Mouse (Mus musculus) G1E (cell line): ENCODE data around the gene Aipl1. TPM values are rescaled to one million over a fixed set of nuclear protein-coding genes. Genes with fewer than 3 reads are reported as not detected.

Experiments
- ATAC-seq: 2 replicates; pipeline ENCODE4 v1.8.0; 2016; ENCODE audit warnings: mild to moderate bottlenecking; ENCODE audit not compliant: insufficient number of reproducible peaks, poor library complexity, low FRiP score, severe bottlenecking; ENCODE audit errors: extremely low read depth
- DNase-seq: peaks from one replicate; pipeline ENCODE4 v3.0.0; 2012; ENCODE audit warnings: low spot score
- H3K27me3 ChIP-seq: 2 replicates; pipeline ENCODE4 v1.6.1; 2012; ENCODE audit warnings: mild to moderate bottlenecking, low read length, inconsistent platforms; ENCODE audit not compliant: insufficient read depth
- H3K36me3 ChIP-seq: replicated peaks from 2 replicates; pipeline ENCODE3; 2012; ENCODE audit warnings: mild to moderate bottlenecking, inconsistent platforms
- H3K4me1 ChIP-seq: 2 replicates; pipeline ENCODE4 v1.6.1; 2012; ENCODE audit warnings: low read depth, low read length, inconsistent platforms, mixed read lengths; ENCODE audit not compliant: insufficient read depth
- H3K4me3 ChIP-seq: 2 replicates; pipeline ENCODE4 v1.5.1; 2012; ENCODE audit warnings: low read depth, mild to moderate bottlenecking, inconsistent platforms, low read length, moderate library complexity, mixed read lengths
- H3K9me3 ChIP-seq: replicated peaks from 2 replicates; pipeline ENCODE4 v1.6.1; 2012; ENCODE audit warnings: inconsistent platforms
- CTCF ChIP-seq: IDR thresholded peaks from 2 replicates; pipeline ENCODE4 v1.5.1; 2012; ENCODE audit warnings: low read depth, low read length, inconsistent platforms, mixed read lengths
- GATA1 ChIP-seq: IDR thresholded peaks from 2 replicates; pipeline ENCODE4 v1.6.1; 2012; ENCODE audit warnings: borderline replicate concordance, low read length, inconsistent platforms, mixed read lengths
- GATA2 ChIP-seq: IDR thresholded peaks from 2 replicates; pipeline ENCODE4 v1.6.1; 2012; ENCODE audit warnings: low read depth, low read length, inconsistent platforms, borderline replicate concordance
- POLR2AphosphoS5 ChIP-seq: IDR thresholded peaks from 2 replicates; pipeline ENCODE4 v1.6.1; 2012; ENCODE audit warnings: low read depth, low read length, inconsistent platforms; ENCODE audit not compliant: insufficient replicate concordance
- TAL1 ChIP-seq: conservative IDR thresholded peaks from 2 replicates; pipeline ENCODE4 v1.6.1; 2012; ENCODE audit warnings: low read depth, low read length, inconsistent platforms, mixed read lengths
- polyA plus RNA-seq: library from polyadenylated mRNA; stranded (reverse); fragments of >175 nt; gene quantifications from 2 replicates; pipeline ENCODE4 v1.2.3, GENCODE M21; 2012
- total RNA-seq, 2 experiments: library from RNA; stranded (forward) in 1 of 2; stranded (reverse) in 1 of 2; fragments of 200-1000 nt in 1 of 2; fragments of >200 nt in 1 of 2; fragmentation: Nextera tagmentation in 1 of 2; gene quantifications; 2 replicates each; pipeline ENCODE4 v1.2.3; 2014 to 2017

Aipl1 gene
- not detected in 2 replicates for total RNA-seq (2014; fragmentation: Nextera tagmentation)
- 0.05 TPM in 1 of 2 replicates, not detected in the other for total RNA-seq (2017)
- polyA plus RNA-seq, result not detected in 2 replicates

DNA sequence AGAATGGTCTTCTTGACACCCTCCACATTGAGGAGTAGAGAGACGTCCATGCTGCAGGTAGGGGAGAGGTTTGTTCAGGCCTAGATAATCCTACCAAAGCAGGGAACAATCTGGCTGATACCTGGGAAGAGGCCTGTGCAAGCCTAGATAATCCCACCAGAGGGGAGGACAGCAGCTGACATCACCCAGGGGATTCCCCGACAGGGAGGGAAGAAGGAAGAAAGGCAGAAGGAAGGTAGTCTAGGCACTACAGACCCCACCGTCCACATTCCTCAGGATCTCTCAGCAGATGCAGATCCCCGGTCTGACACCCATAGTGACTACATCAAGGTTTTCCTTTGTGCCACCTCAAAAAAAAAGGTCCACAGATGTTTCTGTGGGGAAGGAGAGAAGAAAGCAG lies at the start of gene Aipl1:
TSS of gene Aipl1 (minus strand) at position 101 of the 400 bp plus-strand sequence.
- peaks cover 47% of the 10 kb centered on the region for H3K9me3 ChIP-seq
- no peaks in the 10 kb centered on the region for H3K36me3 ChIP-seq
- ATAC-seq, result no peak
- DNase-seq, result no peak
- H3K4me3 ChIP-seq, result no peak within 1 kb of the TSS
- TF ChIP-seq POLR2AphosphoS5, result no peak
- no peak for TF ChIP-seq GATA1
- no peak for TF ChIP-seq CTCF
- no peak for TF ChIP-seq TAL1
- TF ChIP-seq GATA2, result no peak
- no peaks in the 10 kb centered on the region for H3K4me1 ChIP-seq
- no peaks in the 10 kb centered on the region for H3K27me3 ChIP-seq

DNA sequence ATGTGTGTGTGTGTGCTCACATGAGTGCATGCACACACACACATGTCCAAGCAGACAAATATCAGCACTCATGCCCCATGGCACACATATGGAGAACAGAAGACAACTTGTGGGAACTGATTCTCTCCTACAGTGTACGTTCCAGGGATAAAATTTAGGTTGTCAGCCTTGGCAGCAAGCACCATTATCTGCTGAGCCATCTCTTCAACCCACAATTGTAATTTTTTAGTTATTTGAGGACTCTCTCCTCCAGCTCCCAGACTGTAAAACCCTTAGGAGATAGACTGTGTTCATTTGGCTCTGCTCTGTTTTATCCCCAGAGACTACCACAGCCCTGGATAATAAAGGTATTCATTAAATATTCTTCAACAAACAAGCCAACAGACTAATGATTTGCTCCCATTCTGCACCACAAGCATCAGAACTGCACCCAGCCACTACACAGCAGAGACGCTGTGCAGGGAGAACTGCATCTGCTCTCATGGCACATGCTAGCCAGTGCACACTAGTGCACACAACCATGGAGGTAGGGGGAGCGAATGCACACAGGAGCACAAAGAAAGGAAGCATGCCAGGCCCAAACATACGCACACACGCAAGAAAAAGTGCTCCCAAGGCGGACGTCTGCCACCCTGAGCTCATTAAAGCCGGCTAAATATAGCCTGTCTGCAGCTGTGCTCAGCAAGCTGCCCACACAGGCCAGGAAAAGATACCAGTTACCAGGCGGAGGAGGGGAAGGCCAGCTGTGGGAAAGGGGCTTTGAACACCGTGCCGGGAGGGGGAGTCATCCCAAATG lies 49.1 kb upstream of the Aipl1 start:
- no peaks in the 10 kb centered on the region for H3K36me3 ChIP-seq
- TF ChIP-seq GATA1 (no peak), GATA2 (no peak), CTCF (no peak), TAL1 (no peak), POLR2AphosphoS5 (no peak)
- ATAC-seq, result no peak

DNA sequence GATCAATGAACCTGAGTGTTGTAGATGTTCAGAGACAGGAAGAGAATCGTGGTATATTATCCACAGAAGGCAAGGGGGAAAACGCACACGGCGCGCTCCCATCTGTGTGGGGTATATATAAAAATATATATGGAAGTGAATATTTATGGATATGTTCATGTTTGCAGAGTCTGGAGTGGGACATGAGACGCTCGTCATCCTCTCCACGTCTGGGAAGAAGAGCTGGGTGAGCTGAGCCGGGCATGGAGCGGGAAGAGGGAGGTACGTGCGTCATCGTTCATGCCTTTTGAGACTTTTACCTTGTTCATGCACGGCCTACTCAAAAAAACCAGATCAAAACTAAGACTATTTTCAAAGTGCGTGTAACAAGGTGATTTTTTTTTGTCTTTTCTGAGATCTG lies 47.0 kb upstream of the Aipl1 start:
- ATAC-seq (no peak), DNase-seq (no peak)
- no peaks in the 10 kb centered on the region for H3K4me1 ChIP-seq
- peaks cover 48% of the 10 kb centered on the region for H3K9me3 ChIP-seq
- H3K36me3 ChIP-seq, result no peaks in the 10 kb centered on the region
- H3K4me3 ChIP-seq, result no peak overlapping the region
- TF ChIP-seq POLR2AphosphoS5, result no peak
- no peak for TF ChIP-seq CTCF
- TF ChIP-seq GATA1, result no peak
- no peak for TF ChIP-seq GATA2
- no peak for TF ChIP-seq TAL1
- H3K27me3 ChIP-seq, result no peaks in the 10 kb centered on the region; the same call in 1 of the 2 replicates

More for the DNA sequence above, 49.1 kb upstream of the Aipl1 start:
- DNase-seq, result no peak
- H3K4me1 ChIP-seq, result no peaks in the 10 kb centered on the region
- H3K9me3 ChIP-seq, result peaks cover 40% of the 10 kb centered on the region
- no peak overlapping the region for H3K4me3 ChIP-seq
- H3K27me3 ChIP-seq, result no peaks in the 10 kb centered on the region; the same call in 1 of the 2 replicates

DNA sequence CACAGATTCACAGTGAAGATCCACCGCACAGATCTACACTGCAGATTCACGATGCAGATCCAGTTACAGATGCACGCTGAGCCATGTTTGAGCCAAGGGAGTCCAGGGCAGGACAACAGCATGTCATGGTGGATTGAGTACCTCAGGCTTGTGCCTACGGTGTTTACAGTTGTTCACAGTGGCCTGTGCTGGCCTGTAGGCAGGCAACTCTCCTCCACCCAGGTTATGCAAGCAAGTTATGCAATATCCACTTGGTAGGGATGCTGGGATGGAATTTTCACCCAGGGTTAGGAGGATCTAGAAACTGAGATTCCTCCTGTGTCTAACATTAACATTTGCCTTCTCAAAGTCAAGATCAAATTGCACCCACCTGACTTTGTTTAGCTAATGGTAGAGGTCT lies 45.3 kb upstream of the Aipl1 start:
- no peak overlapping the region for H3K4me3 ChIP-seq
- no peaks in the 10 kb centered on the region for H3K36me3 ChIP-seq
- TF ChIP-seq GATA2 (no peak), TAL1 (no peak), GATA1 (no peak), POLR2AphosphoS5 (no peak)
- H3K9me3 ChIP-seq, result peaks cover 46% of the 10 kb centered on the region
- H3K27me3 ChIP-seq, result no peaks in the 10 kb centered on the region; the same call in 1 of the 2 replicates
- ATAC-seq, result no peak
- no peak for DNase-seq
- H3K4me1 ChIP-seq, result no peaks in the 10 kb centered on the region

DNA sequence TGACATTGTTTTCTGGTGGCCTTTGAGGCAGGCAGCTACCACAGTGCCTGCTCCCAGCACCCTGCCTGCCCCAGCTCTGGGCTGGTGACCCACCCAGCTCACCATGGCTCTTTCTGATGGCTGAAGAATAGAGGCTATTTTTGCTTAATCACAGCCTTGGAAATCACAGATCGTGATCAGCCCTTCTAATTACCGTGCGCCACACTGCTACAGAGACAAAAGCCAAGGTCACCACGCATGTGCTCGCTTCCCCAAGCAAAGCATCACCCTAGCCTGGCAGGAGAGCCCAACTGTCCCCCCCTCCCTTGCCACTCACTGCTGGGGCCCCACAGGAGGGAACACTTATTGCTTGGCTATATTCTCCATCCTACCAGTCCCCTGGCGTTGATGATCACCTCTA lies 43.2 kb upstream of the Aipl1 start:
- Histone ChIP-seq H3K4me1 (no peaks in the 10 kb centered on the region), H3K36me3 (no peaks in the 10 kb centered on the region), H3K27me3 (no peaks in the 10 kb centered on the region), H3K4me3 (no peak overlapping the region), H3K9me3 (peaks cover 35% of the 10 kb centered on the region)
- DNase-seq (no peak), ATAC-seq (no peak)
- no peak for TF ChIP-seq GATA1
- no peak for TF ChIP-seq CTCF
- TF ChIP-seq POLR2AphosphoS5, result no peak
- no peak for TF ChIP-seq GATA2
- no peak for TF ChIP-seq TAL1

GRCm38 (mm10) chr11:72078647-72079046 lies 41.3 kb upstream of the Aipl1 start:
- H3K36me3 ChIP-seq, result no peaks in the 10 kb centered on the region
- H3K9me3 ChIP-seq, result peaks cover 41% of the 10 kb centered on the region
- DNase-seq (no peak), ATAC-seq (no peak)
- TF ChIP-seq TAL1 (no peak), GATA2 (no peak), POLR2AphosphoS5 (no peak), CTCF (no peak), GATA1 (no peak)
- no peaks in the 10 kb centered on the region for H3K27me3 ChIP-seq
- H3K4me1 ChIP-seq, result no peaks in the 10 kb centered on the region
- no peak overlapping the region for H3K4me3 ChIP-seq

GRCm38 (mm10) chr11:72078056-72078455 lies 40.7 kb upstream of the Aipl1 start:
- H3K4me1 ChIP-seq, result no peaks in the 10 kb centered on the region
- H3K9me3 ChIP-seq, result peaks cover 47% of the 10 kb centered on the region
- no peak overlapping the region for H3K4me3 ChIP-seq
- no peaks in the 10 kb centered on the region for H3K27me3 ChIP-seq
- DNase-seq, result no peak
- no peak for ATAC-seq
- no peak for TF ChIP-seq GATA2
- TF ChIP-seq GATA1, result no peak
- no peak for TF ChIP-seq TAL1
- TF ChIP-seq POLR2AphosphoS5, result no peak
- no peak for TF ChIP-seq CTCF
- H3K36me3 ChIP-seq, result no peaks in the 10 kb centered on the region
